Mouse (Mus musculus) kidney, adult 18-20 months (tissue): ENCODE measurements around the gene Psma4.

ENCODE experiments used
- DNase-seq: peaks from one replicate; pipeline ENCODE4 v3.0.0; 2021

The Psma4 gene

GRCm38 (mm10) chr9:54994381-54994780 is 43.8 kb downstream of the Psma4 start:
- DNase-seq, result no peak

GRCm38 (mm10) chr9:54995645-54996044 is 45.1 kb downstream of the Psma4 start:
- DNase-seq, result no peak

DNA sequence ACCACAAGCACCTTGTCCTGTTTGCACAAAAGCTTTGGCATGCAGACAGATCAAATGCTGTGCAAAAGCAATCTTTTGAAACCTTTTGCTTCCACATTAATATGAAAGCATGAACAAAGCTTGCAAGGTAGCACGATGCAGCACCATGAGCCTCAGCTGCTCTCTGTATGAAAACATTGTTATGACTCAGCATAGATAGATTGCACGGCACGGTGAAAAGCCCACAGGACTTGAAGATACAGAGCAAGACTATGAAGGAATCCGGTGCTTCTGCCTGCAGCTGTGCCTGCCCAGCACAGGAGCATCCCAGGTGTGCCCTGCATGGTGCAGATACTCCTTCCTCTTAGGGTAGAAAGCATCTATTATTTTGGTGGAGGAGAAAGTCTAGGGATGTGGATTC is 53.0 kb downstream of the Psma4 start:
- DNase-seq, result no peak
